Mouse (Mus musculus) CH12.LX (cell line): ENCODE results near the gene Cx3cl1.

ENCODE experiments used
- CHD2 ChIP-seq: IDR thresholded peaks from 2 replicates; pipeline ENCODE4 v1.6.1; 2011; ENCODE audit warnings: low read length, improper control_type of control experiment
- JUND ChIP-seq: conservative IDR thresholded peaks from 2 replicates; pipeline ENCODE4 v1.6.1; 2011; ENCODE audit warnings: low read depth, low read length, improper control_type of control experiment
- KAT2A ChIP-seq: IDR thresholded peaks from 2 replicates; pipeline ENCODE4 v1.6.1; 2012; ENCODE audit warnings: low read length, improper control_type of control experiment, inconsistent platforms; ENCODE audit not compliant: insufficient replicate concordance
- SMC3 ChIP-seq: IDR thresholded peaks from 2 replicates; pipeline ENCODE4 v1.6.1; 2011; ENCODE audit warnings: low read depth, low read length, improper control_type of control experiment
- ZC3H11A ChIP-seq: IDR thresholded peaks from 2 replicates; pipeline ENCODE4 v1.6.1; 2012; ENCODE audit warnings: low read depth, mild to moderate bottlenecking, inconsistent platforms, low read length, improper control_type of control experiment
- ZKSCAN1 ChIP-seq: IDR thresholded peaks from 2 replicates; pipeline ENCODE4 v1.6.1; 2012; ENCODE audit warnings: low read depth, inconsistent platforms, low read length, improper control_type of control experiment, borderline replicate concordance
- ZNF384 ChIP-seq: IDR thresholded peaks from 2 replicates; pipeline ENCODE4 v1.6.1; 2012; ENCODE audit warnings: low read depth, low read length, improper control_type of control experiment, inconsistent platforms

DNA sequence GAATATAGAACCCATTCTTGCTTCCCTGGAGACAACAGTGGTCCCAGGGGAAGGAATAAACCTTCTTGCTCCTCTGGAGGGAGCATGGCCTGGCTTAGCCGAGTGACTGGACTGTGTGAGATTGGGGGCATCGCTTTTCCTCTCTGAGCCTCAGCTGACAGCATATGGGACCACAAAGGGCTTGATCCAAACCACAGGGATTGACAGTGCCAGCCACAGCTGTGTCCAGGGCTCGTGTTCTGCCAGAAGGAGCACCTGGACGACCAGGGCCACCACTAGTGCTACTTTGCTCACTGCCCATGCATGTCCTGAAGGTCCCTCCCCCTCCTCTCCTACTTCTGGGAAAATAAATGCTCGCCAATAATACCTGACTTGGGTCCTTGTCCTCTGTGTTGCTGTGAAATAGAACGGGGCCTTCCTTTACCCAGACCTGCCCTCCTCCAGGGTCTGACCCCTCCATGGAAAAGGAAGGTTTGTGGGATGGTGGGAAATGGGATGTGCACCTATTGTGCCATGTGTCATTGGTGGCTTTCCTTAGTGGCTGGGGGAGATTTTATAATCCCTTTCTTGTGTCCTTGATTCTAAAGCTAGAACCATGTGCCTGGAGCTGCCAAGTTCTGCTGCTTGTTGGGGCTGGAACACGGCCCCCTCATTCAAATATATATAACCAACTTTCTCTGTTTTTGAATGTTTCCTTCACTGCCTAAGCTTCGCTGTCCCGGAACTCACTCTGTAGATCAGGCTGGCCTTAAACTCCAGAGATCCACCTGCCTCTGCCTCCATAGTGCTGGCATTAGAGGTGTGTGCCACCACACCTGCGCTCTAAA lies 20.6 kb upstream of the Cx3cl1 start:
- no peak for TF ChIP-seq ZC3H11A
- TF ChIP-seq CHD2 = peak; percentile 58
- TF ChIP-seq ZNF384 = no peak
- TF ChIP-seq JUND = no peak
- no peak for TF ChIP-seq SMC3
- TF ChIP-seq KAT2A = no peak
- no peak for TF ChIP-seq ZKSCAN1
